Mouse (Mus musculus) heart, embryonic 10.5 days (tissue): ENCODE measurements around the gene Ivl. TPM values are rescaled to one million over a fixed set of nuclear protein-coding genes. Genes with fewer than 3 reads are reported as not detected.

Experiments
- DNase-seq: peaks from one replicate; pipeline ENCODE4 v3.0.0-alpha.2; 2017; ENCODE audit warnings: low spot score
- H3K27ac ChIP-seq: fragments of 300-500 bp; sonication (generic); 2 replicates; pipeline ENCODE4 v1.5.1; 2016; ENCODE audit warnings: mild to moderate bottlenecking
- H3K27me3 ChIP-seq: fragments of 300-500 bp; sonication (generic); 2 replicates; pipeline ENCODE4 v1.6.1; 2016; ENCODE audit warnings: mild to moderate bottlenecking; ENCODE audit not compliant: poor library complexity, insufficient read depth, severe bottlenecking
- H3K36me3 ChIP-seq: fragments of 300-500 bp; sonication (generic); 2 replicates; pipeline ENCODE4 v1.6.1; 2016; ENCODE audit warnings: mild to moderate bottlenecking, moderate library complexity
- H3K4me1 ChIP-seq: fragments of 300-500 bp; sonication (generic); 2 replicates; pipeline ENCODE4 v1.6.1; 2016; ENCODE audit warnings: mild to moderate bottlenecking
- H3K4me3 ChIP-seq: fragments of 300-500 bp; sonication (generic); 2 replicates; pipeline ENCODE4 v1.5.1; 2016; ENCODE audit warnings: mild to moderate bottlenecking, moderate library complexity
- H3K9me3 ChIP-seq: fragments of 300-500 bp; sonication (generic); 2 replicates; pipeline ENCODE4 v1.6.1; 2016; ENCODE audit warnings: mild to moderate bottlenecking, moderate library complexity
- WGBS: fragments of 180-500 bp; shearing (Covaris S2); methylation state at CpG from one replicate; pipeline ENCODE4 v1.1.7; 2016; 5-methylcytosine and 5-hydroxymethylcytosine counted together
- polyA plus RNA-seq: library from polyadenylated mRNA; unstranded; fragments of >200 nt; fragmentation: Nextera tagmentation; extraction: Ambion mirVana; gene quantifications from 2 replicates; pipeline ENCODE4 v1.2.1, GENCODE M21; 2016

Gene Ivl
- polyA plus RNA-seq, result not detected in 2 replicates

GRCm38 (mm10) chr3:92573449-92574041 is at the start of gene Ivl:
Ivl (minus strand) TSS chr3:92573735.
- H3K27ac ChIP-seq, result no peak within 1 kb of the TSS
- H3K4me3 ChIP-seq, result no peak within 1 kb of the TSS
- DNase-seq, result no peak
- WGBS, result 57% methylated on average over 1 of the region's 1 CpGs
- no peaks in the 10 kb centered on the region for H3K36me3 ChIP-seq
- H3K27me3 ChIP-seq, result 0 out of 2 replicates have a peak, but pooled peaks cover 5% of the 10 kb centered on the region
- H3K9me3 ChIP-seq, result no peaks in the 10 kb centered on the region
- H3K4me1 ChIP-seq, result no peaks in the 10 kb centered on the region

DNA sequence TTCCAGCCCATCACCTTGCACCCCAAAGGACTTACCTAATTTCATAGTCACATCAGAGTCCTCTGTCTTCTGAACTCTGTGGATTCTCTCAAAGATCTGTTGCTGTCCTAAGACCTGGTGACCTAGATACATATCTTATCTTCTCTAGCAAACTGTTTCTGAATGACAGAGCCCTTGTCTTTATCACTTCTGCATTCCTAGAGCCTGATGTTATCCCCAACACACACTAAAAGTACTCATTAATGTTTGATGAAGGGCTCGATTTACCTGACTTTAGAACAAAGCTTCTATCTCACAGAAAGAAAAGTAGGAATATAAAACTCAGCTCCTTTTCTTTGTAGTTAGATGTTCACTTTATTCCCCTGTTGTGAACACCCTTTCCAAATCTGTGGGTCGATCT is 48.0 kb upstream of the Ivl start, which contains the start of gene Lce6a:
Gene Lce6a (minus strand): TSS at position 101 of the 400 bp plus-strand sequence.
- 69% methylated on average over 2 of the region's 2 CpGs for WGBS
- Histone ChIP-seq H3K27me3 (no peaks in the 10 kb centered on the region), H3K4me1 (no peaks in the 10 kb centered on the region), H3K4me3 (no peak within 1 kb of the TSS), H3K9me3 (no peaks in the 10 kb centered on the region), H3K27ac (no peak within 1 kb of the TSS), H3K36me3 (no peaks in the 10 kb centered on the region)
- no peak for DNase-seq

GRCm38 (mm10) chr3:92609804-92610203 is 36.3 kb upstream of the Ivl start:
- Histone ChIP-seq H3K27me3 (no peaks in the 10 kb centered on the region), H3K9me3 (no peaks in the 10 kb centered on the region), H3K4me1 (no peaks in the 10 kb centered on the region), H3K27ac (no peak overlapping the region), H3K36me3 (no peaks in the 10 kb centered on the region), H3K4me3 (no peak overlapping the region)
- 15% methylated on average over 1 of the region's 1 CpGs for WGBS
- no peak for DNase-seq

DNA sequence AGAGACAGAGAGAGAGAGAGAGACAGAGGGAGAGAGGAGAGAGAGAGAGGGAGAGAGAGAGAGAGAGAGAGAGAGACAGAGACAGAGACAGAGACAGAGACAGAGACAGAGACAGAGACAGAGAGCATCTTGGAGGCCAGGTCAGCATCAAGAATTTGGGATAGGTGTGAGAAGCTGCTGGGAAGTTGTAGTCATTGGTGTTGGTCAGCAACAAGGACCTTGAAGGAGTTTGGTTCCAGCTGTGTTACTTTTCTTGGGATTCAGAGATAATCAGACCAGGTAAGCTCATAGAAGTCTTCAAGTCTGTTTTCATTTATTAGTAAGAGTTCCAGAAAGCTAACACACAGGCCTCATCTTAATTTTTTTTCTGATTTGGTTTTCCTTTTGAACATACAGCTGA is 33.9 kb upstream of the Ivl start, which contains the start of gene 2210017I01Rik:
Gene 2210017I01Rik (minus strand): TSS at position 101 of the 400 bp plus-strand sequence.
- H3K4me1 ChIP-seq, result no peaks in the 10 kb centered on the region
- H3K9me3 ChIP-seq, result no peaks in the 10 kb centered on the region
- no peak within 1 kb of the TSS for H3K4me3 ChIP-seq
- H3K27me3 ChIP-seq, result no peaks in the 10 kb centered on the region
- H3K36me3 ChIP-seq, result no peaks in the 10 kb centered on the region
- no peak within 1 kb of the TSS for H3K27ac ChIP-seq
- no peak for DNase-seq

- no peaks in the 10 kb centered on the region for H3K9me3 ChIP-seq
- H3K4me1 ChIP-seq, result no peaks in the 10 kb centered on the region
- no peak overlapping the region for H3K4me3 ChIP-seq
- no peaks in the 10 kb centered on the region for H3K36me3 ChIP-seq
- no peak for DNase-seq
- no peaks in the 10 kb centered on the region for H3K27me3 ChIP-seq
- no peak overlapping the region for H3K27ac ChIP-seq
- WGBS, result 37% methylated on average over 1 of the region's 1 CpGs
Measured at GRCm38 (mm10) chr3:92602169-92602568, 28.6 kb upstream of the Ivl start.

GRCm38 (mm10) chr3:92600456-92600855 is 26.9 kb upstream of the Ivl start:
- 58% methylated on average over 1 of the region's 1 CpGs for WGBS
- no peak for DNase-seq
- no peak overlapping the region for H3K4me3 ChIP-seq

DNA sequence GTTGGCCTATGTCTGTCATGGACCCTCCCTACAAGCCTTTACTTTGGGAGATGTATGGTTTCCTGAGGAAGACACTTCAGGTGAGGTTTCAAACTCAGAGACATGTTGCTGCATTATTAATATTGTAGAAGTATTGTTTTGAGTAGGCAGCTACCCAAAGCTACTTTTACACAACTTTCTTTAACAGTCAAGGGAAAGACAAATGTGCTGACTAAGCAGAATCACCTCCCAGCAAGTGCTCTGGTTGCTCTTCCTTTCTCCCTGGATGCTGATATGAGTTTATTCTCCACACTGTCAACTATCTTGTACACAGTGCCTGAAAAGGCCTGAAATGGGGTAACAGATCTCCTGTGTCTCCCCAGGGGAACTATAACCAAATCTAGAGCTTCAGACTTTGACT is 26.4 kb upstream of the Ivl start:
- Histone ChIP-seq H3K27me3 (no peaks in the 10 kb centered on the region), H3K4me1 (no peaks in the 10 kb centered on the region), H3K9me3 (no peaks in the 10 kb centered on the region), H3K4me3 (no peak overlapping the region), H3K27ac (no peak overlapping the region), H3K36me3 (no peaks in the 10 kb centered on the region)
- DNase-seq, result no peak

More at GRCm38 (mm10) chr3:92600456-92600855, 26.9 kb upstream of the Ivl start:
- Histone ChIP-seq H3K27me3 (no peaks in the 10 kb centered on the region), H3K9me3 (no peaks in the 10 kb centered on the region), H3K4me1 (no peaks in the 10 kb centered on the region), H3K27ac (no peak overlapping the region), H3K36me3 (no peaks in the 10 kb centered on the region)

DNA sequence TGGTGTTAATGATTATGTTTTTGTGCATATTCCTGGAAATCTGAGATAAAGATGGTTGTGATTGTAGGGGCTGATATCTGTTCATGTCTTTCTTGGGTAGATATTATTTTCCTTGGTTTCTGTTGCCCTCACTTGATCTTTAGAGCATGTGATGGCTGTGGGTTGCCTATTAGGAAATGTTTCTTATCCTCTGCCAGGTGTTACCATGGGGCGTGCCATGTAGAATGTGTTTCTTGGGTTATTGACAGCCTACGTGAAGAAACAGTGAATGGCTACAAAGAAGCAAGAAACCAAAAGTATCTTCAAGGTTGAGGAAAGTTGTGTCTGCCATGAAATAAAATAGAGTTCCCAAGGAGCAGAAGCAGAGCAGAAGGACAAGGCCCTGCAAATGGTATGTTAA is 24.9 kb upstream of the Ivl start:
- DNase-seq, result no peak
- Histone ChIP-seq H3K36me3 (no peaks in the 10 kb centered on the region), H3K27ac (no peak overlapping the region), H3K4me1 (no peaks in the 10 kb centered on the region), H3K9me3 (no peaks in the 10 kb centered on the region), H3K27me3 (no peaks in the 10 kb centered on the region), H3K4me3 (no peak overlapping the region)
- WGBS, result 92% methylated on average over 2 of the region's 2 CpGs

DNA sequence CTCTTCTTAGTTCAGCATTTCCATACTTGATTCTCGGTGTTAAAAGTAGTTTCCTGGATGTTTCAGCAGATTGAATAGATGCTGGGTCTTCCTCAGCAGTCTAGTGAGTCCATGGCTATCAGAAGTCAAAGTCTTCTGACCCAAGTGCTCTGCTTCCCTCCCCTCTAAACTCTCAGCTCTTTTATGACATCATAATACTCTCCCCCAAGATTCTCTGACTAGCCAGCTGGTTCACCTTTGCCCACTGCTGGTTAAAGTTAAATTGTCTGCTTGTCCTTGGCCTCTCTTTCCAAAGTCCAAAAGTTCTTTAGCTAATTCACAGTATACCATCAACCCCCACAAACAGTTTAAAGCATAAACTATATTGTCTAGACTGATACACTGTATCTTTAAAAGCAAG is 15.3 kb upstream of the Ivl start, which contains the start of gene Smcp:
Gene Smcp (minus strand): TSS at position 140 of the 400 bp plus-strand sequence.
- no peak for DNase-seq
- no peak within 1 kb of the TSS for H3K4me3 ChIP-seq
- H3K4me1 ChIP-seq, result no peaks in the 10 kb centered on the region
- H3K27me3 ChIP-seq, result no peaks in the 10 kb centered on the region
- no peaks in the 10 kb centered on the region for H3K36me3 ChIP-seq
- H3K27ac ChIP-seq, result no peak within 1 kb of the TSS
- no peaks in the 10 kb centered on the region for H3K9me3 ChIP-seq
- 69% methylated on average over 1 of the region's 1 CpGs for WGBS

GRCm38 (mm10) chr3:92587190-92587589 is 13.7 kb upstream of the Ivl start:
- DNase-seq, result no peak
- Histone ChIP-seq H3K36me3 (no peaks in the 10 kb centered on the region), H3K9me3 (no peaks in the 10 kb centered on the region), H3K27ac (no peak overlapping the region), H3K4me1 (no peaks in the 10 kb centered on the region), H3K27me3 (no peaks in the 10 kb centered on the region), H3K4me3 (no peak overlapping the region)
- WGBS, result 70% methylated on average over 3 of the region's 3 CpGs

GRCm38 (mm10) chr3:92585055-92585454 is 11.5 kb upstream of the Ivl start:
- no peaks in the 10 kb centered on the region for H3K4me1 ChIP-seq

GRCm38 (mm10) chr3:92583164-92583826 is 9.8 kb upstream of the Ivl start:
- DNase-seq, result no peak
- no peak overlapping the region for H3K27ac ChIP-seq
- no peaks in the 10 kb centered on the region for H3K9me3 ChIP-seq
- no peaks in the 10 kb centered on the region for H3K36me3 ChIP-seq
- H3K4me3 ChIP-seq, result no peak overlapping the region
- 75% methylated on average over 3 of the region's 3 CpGs for WGBS
- H3K4me1 ChIP-seq, result no peaks in the 10 kb centered on the region
- H3K27me3 ChIP-seq, result no peaks in the 10 kb centered on the region

More at GRCm38 (mm10) chr3:92585055-92585454, 11.5 kb upstream of the Ivl start:
- no peak overlapping the region for H3K27ac ChIP-seq
- no peak overlapping the region for H3K4me3 ChIP-seq
- 63% methylated on average over 1 of the region's 1 CpGs for WGBS
- DNase-seq, result no peak
- no peaks in the 10 kb centered on the region for H3K27me3 ChIP-seq
- no peaks in the 10 kb centered on the region for H3K9me3 ChIP-seq
- H3K36me3 ChIP-seq, result no peaks in the 10 kb centered on the region

- Histone ChIP-seq H3K27ac (no peak overlapping the region), H3K27me3 (no peaks in the 10 kb centered on the region), H3K4me3 (no peak overlapping the region), H3K36me3 (no peaks in the 10 kb centered on the region), H3K9me3 (no peaks in the 10 kb centered on the region), H3K4me1 (no peaks in the 10 kb centered on the region)
- 81% methylated on average over 1 of the region's 1 CpGs for WGBS
- DNase-seq, result no peak
Measured at GRCm38 (mm10) chr3:92579508-92579907, 6.0 kb upstream of the Ivl start.
